Mouse (Mus musculus) T-helper 17 cell (primary cell): ENCODE results near the gene Msi2.

ENCODE experiments used
- in situ Hi-C, 2 experiments: fragments of 300-600 bp; cut with MboI, MseI; formaldehyde crosslinking; loops; 1 replicate in 1 of 2; 2 replicates in 1 of 2; pipeline ENCODE4 v1.15.1; 2025; ENCODE audit warnings: high pct_unique_total_duplicates in 2 of 2

Msi2 gene

DNA sequence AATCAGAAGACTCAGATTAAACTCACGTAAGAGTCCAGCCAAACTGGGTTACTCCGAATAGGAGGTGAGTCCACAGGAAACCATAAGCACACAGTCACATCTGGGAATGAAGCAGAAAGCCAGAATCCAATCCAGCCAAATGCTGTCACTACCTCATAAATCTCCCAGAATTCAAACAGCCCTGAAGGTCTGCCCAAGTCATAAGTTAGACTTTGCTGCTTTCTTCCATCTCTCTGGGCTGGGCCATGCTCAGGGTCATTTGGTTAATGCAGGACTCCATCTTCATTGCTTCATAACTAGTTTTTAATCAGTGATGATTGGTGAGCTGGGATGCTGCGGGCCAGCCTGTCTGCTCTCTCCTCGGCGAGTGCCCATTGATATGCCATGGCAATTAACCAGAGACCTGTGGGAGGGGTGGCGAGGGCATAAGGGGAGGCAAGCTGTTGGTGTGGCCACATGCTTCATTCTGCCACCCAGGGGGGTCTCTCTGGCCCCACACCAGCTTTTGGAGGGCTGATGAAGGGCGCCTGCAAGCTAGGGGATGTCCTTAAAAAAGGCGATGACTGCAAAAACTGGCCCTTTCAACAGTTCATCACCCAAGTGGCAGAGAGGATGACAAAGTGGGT, 385.9 kb downstream of the Msi2 start:
- in situ Hi-C loops: no loop called here

DNA sequence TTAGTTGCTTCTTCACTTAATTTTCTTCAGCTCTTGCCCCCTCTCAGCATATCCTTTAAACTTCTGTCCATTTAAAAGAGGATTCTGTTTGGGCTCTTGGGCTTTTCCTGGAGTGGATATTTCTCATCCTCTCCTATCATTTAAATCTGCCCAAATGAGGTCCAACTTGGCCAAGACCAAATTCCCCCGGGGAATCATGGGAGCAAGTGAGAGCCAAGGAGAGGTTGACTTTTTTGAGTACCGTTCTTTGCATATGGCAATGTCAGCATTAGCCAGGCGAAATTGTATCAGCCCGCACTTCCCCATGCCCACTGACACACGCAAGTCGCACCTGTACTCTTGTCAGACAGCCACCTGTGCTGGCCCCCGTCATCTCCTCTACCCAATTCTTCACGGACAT, 386.6 kb downstream of the Msi2 start:
- in situ Hi-C loops: no loop called here

GRCm38 (mm10) chr11:88330799-88331198, 387.5 kb downstream of the Msi2 start:
- in situ Hi-C loops: no loop called here

DNA sequence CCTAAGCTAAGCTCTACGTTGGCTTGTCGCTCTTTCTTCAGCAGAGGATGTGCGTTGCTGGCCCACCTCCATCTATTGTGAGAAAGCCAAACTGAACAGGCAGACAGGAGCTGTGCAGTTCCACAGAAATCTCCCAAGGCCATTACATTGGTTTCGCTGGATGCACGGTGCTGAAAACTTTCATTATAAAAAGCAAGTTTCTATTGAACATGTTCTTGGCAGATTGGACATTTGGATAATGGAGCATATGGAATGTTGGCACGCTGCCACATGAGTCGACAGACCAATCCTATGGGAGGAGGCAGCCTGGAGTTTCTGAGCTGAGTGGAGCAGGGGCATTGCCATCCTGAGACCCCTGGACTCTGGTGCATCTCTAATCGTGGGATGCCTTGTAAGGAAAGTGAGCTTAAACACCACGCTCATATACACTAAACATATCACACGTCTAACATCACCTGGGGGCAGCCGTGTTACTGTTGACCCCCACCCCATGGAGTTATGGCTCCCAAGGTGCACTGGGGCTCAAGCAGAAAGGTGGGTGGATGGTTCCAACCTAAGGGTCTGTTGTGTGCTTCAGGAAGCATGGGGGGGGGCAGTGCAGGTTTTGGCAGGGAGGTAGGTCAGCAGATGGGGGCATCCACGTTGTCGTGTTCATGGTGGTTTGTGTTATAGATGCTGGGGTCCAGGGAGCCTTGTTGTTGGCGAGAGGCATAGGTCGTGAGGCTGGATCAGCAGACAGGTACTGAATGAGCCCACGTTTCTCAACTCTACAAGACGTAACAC, 389.3 kb downstream of the Msi2 start:
- in situ Hi-C loops: no loop called here

GRCm38 (mm10) chr11:88327016-88327415, 391.3 kb downstream of the Msi2 start:
- in situ Hi-C loops: no loop called here

- in situ Hi-C loops: no loop called here
Measured at GRCm38 (mm10) chr11:88318850-88319249, 399.5 kb downstream of the Msi2 start.

DNA sequence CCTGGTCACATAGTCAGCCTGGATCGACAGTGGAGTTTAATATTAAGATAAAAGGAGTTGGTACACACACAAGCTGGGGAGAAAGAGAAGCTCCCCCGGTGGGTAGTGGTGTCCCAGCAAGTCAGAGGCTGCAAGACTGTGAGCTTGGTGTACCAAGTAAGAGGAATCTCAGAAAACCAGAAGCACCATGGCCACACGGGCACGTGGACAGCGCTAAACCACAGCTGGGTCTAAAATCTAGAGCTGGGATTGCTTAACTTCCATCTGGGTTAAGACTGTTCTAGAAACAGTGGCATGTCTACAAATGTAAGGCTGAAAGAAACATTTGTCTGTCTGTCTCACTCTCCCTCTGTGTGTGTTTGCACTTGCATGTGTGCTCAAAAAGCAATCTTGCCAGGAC, 402.9 kb downstream of the Msi2 start:
- in situ Hi-C loops: no loop called here

DNA sequence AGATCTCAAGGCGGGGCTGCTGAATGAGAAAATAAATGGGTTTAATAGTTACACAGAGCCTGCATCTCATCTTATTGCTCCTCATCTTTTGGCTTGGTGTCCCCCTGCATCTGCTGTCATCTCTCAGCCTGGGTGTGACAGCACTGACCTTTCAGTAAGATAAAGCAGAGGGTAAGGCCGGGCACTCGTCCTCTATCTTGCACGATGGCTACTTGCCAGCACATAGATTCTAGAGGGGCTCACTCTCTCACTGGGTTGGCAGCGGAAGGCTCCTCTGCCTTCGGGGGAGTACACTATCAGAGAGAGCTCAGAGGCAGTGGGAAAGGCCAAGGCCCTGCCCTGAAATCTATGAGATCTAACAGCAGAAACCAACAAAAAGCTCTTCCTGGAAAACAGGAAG, 403.8 kb downstream of the Msi2 start:
- in situ Hi-C loops: no loop called here

GRCm38 (mm10) chr11:88313512-88313911, 404.8 kb downstream of the Msi2 start:
- in situ Hi-C loops: no loop called here

- in situ Hi-C loops: no loop called here
Measured at GRCm38 (mm10) chr11:88311606-88312005, 406.7 kb downstream of the Msi2 start.

DNA sequence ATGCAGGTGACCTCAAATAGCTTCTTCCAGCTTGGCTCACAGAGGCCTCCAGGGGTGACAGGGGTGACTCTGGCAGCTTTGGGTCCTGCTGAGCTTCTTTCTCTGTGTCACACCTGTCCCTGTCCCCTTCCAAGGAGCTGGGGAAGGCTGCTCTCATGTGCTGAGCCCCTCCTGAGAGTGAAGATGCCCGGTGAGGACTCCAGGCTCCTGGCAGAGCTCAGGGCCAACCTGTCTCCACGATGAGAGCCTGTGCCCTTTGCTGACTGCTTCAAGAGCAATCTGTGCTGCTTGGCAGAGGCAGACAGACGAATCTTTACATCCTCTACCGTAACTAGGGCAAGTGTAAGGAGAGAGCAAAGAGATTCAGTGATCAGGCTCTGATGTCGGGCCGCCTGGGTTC, 407.5 kb downstream of the Msi2 start:
- in situ Hi-C loops: no loop called here

- in situ Hi-C loops: no loop called here
Measured at GRCm38 (mm10) chr11:88309059-88309700, 409.1 kb downstream of the Msi2 start.

GRCm38 (mm10) chr11:88307616-88308543, 410.4 kb downstream of the Msi2 start:
- in situ Hi-C loops: no loop called here

GRCm38 (mm10) chr11:88305759-88306158, 412.6 kb downstream of the Msi2 start:
- in situ Hi-C loops: no loop called here

DNA sequence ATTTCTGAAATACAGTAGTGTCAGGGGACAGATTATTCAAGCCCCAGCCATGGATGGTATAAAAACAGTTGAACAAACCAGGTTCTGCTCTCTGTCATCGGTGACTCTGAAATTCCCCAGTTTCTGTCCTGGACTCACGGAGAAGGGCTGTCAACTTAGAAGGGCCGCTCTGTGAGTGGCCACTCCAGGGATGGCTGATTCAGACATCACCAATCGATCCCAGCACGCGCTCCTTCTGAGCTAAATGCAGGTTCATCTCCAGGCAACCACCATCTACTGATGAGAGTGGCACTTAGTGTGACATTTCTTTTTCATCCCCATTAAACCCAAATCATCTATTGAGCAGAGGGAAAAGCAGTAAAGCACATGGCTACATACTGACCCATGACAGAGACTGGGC, 416.7 kb downstream of the Msi2 start:
- in situ Hi-C loops: no loop called here

GRCm38 (mm10) chr11:88299345-88299744, 419.0 kb downstream of the Msi2 start:
- in situ Hi-C loops: loop anchor here in 1 of 2 experiments (5.0 kb wide), 1 partner anchor 528 kb away; no protein-coding TSS in a partner anchor

DNA sequence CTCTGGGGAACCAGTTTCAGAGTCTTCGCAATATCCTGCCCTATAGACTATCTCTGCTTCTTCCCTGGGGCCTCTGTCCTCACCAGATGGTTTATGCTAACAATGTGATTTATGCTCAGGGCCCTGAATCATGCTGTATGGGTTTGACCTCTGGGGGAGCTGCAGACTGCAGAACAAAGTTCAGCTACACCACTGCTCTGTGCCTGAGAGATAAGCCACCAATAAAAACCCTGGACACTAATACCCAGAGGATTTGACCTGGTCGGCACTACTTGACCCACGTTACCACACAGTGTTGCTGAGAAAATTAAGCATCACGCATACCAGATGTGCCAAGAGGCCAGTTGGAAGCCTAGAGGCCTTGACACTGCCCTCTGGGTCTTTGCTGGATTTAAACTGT, 420.8 kb downstream of the Msi2 start:
- in situ Hi-C loops: loop anchor here in 1 of 2 experiments (5.0 kb wide), 1 partner anchor 530 kb away; no protein-coding TSS in a partner anchor

DNA sequence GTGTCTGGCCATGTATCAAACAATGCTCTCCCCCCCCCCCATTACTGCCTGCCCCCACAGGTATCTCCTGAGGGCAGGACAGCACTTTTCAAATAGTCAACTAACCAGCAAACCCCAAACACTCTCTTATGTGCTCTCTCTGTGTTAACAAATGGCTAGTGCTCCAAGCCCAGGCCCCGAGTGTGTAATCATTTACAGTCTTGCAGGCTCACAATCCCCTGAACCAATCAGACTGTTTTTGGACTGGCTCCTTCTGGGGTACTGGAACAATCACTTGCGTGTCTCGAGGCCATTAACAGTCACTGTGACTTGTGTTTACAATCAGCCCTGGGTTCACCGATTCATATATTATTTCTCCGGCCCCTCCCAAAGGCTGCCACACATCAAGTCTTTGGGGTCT, 423.0 kb downstream of the Msi2 start:
- in situ Hi-C loops: loop anchor here in 1 of 2 experiments (5.0 kb wide), 1 partner anchor 532 kb away; no protein-coding TSS in a partner anchor

DNA sequence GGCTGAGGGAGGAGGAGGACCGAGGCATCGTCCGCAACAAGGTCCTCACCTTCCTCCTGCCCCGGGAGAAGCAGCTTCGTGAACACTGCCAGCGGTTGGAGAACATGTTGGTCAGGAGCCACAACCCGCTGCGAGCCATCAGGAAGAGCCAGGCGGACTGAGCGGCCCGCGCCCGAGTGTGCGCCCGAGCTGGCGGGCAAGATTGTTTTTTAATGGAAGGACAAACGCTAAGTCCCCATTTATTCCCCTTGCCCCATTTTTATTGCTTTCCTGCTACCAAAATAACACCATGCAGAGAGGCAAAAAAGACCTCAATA, 424.0 kb downstream of the Msi2 start:
- in situ Hi-C loops: no loop called here

DNA sequence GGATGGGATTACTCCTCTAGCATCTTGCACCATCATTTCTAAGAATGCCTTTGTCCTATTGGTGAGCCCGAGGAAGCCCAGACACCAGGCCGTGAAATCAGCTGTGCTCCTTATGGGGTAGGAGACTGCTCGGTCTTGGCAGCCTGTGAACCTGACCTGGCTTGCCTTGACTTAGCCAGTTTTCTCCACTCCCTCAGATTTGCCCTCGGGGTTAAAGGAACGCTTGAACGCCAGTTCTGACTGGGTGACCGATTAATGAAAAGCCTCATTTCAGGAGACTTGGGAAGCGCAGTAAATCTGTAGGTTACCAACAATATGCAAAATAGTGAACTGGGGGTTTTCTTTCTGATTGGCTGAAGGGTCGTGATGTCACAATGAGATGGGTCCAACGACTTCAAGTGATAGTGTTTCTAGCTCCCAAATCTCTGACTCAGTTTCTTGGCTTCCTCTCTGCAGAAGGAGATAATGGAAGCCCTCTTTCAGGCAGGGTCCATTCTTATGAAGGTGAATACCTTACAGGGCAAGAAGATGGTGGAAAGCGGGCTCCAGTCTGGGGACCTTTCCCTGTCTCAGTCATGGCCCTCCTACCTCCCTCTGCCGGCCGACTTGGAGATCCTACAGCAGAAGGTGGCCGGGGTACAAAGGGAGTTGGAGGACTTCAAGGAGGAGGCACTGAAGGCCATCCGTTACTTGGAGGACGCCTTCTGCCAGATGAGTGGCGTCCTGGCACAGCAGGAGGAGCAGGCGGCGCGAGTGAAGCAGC, 424.5 kb downstream of the Msi2 start, which contains the start of gene Ccdc182:
TSS of gene Ccdc182 (plus strand) at position 428 of the 763 bp plus-strand sequence.
- in situ Hi-C loops: no loop called here

DNA sequence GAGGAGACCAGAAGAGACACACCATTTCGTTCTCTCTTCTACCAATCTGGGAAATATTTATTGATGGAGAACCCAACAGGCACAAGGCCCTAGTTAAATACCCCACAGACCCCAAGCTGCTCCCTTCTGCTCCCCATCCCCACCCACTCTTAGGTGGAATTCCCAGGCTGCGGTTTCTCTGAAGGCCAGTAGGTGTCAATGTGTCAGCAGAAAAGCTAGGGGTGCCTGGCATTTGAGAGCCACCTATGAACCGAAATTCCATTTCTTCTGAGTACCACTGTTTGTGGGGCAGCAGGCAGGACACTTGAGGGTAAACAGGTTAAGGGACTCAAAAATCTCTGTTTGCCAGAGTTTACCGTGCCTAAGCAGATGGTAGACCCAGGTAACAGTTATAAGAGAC, 426.6 kb downstream of the Msi2 start:
- in situ Hi-C loops: no loop called here
